Mouse (Mus musculus): ENCODE data around the gene Pop7.
A peak's percentile ranks its signal among the peaks of the same experiment; 100 is the strongest.

Gene Pop7

DNA sequence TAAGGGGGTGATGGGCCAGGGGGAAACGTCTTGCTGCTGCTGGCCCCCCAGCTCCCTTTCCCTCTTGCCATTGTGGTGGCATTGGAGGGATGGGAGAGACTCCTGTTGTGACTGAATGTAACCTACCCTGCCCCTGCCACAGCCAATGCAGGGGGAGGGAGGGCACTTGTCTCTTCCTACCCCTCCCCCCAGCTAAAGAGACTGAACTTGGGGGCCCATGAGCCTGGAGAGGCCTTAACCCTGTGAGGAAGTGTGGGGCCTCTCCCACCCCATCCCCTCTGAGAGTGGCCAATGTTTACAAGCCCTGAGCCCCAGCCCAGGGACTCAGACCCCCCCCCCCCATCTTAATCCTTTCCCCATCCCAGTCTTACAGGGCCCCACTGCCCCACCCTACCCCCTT, 25.1 kb upstream of the Pop7 start:
- DNase-seq, result no peak

DNA sequence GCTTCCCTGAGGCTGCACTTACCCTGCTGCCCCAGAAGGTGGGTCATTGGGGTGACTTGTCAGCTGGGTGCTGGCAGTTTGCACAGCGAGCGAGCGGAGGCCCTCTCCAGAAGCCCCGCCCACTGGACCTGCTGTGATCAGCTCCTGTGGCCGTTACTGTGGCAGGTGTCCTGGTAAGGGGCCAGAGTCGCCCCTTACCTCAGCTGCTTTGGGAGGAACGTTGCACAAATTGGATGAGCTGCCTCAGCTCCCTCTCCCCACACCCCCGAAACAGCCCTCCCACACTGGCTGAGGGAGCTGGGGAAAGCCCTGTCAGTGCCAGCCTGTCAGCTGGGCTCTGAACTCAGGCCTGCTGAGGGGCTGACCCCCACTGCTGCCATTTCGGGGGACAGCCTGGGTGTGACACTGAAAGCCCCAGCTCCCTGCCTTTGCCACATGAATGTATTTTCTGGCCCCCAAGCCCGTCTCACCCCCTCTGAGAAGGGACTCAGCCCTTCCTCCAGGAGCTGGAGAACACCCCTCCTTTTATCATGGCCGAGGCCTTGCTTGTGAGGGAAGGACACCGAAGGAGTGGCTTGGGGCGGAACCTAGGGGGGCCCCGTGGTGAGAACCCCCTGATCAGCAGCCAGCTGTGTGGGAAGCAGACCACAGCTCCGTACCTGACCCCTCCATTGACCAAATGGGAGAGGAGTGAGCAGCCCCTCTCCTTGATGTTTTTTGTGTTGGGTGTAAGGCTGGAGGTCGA, 24.0 kb upstream of the Pop7 start:
- DNase-seq, result peak; percentile 78

DNA sequence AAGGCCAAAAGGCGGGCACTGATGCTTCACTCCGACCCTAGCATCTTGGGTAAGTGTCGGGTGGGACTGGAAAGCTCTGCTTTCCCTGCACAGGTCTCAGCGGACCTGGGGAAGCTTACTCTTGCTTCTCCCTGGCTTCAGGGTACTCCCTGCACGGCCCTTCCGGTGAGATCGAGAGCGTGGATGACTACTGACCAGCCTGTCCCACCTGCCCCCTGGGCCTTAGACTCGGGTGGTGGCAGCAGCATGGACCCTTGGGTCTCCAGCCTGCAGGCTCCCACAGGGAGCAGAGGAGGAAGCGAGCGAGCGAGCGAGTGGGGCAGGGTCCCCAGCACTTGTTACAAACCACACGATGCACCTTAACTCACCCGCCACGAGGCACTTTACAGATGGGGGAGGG, 23.2 kb upstream of the Pop7 start:
- no peak for DNase-seq

- no peak for DNase-seq
Observed at GRCm38 (mm10) chr5:137524671-137525070, 22.4 kb upstream of the Pop7 start.

- DNase-seq, result no peak
Observed at GRCm38 (mm10) chr5:137524251-137524515, 21.9 kb upstream of the Pop7 start.

GRCm38 (mm10) chr5:137523396-137524250, 21.3 kb upstream of the Pop7 start:
- DNase-seq, result no peak

- DNase-seq, result no peak
Observed at GRCm38 (mm10) chr5:137522711-137523110, 20.4 kb upstream of the Pop7 start.

DNA sequence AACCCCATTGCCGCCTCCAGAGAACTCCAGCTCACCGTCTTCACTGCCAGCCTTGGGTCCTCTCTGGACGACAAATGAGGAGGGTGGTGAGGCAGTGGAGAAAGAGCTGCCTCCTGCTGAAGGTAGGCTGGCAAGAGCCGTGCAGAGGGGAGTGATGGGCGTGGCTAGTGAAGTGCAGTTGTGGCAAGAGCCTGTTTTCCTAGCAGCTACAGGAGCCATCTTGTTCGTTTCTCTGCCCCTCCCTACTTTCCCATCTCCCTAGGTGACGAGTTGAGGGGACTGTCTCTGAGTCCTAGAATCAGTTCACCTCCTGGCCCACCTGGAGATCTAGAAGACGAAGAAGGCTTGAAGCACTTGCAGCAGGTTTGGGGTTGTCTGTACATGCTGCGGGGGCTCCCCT, 19.5 kb upstream of the Pop7 start:
- no peak for DNase-seq

GRCm38 (mm10) chr5:137519691-137520550, 17.6 kb upstream of the Pop7 start:
- no peak for DNase-seq

GRCm38 (mm10) chr5:137518436-137518835, 16.1 kb upstream of the Pop7 start, which contains the start of gene Gigyf1:
Gene Gigyf1, plus strand, starts transcription at chr5:137518548.
- DNase-seq, result peak; percentile 58

DNA sequence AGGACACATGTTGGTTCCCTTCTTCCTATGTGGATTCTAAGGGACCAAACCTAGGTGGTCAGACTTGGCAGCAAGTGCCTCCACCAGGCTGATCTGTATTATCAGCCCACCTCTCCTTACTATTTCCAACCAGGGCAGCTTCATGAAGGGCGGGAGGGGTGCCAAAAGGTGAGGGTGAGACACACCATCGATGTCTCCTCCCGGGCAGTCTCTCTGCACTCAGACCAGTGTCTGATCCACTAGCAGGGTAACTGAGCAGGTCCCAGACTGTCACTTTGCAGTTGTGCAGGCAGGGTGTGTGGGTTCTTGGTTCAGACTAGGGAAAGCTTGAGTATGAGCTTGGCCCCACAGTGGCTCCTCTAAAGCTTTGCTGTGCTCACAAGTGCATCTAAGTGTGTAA, 12.5 kb upstream of the Pop7 start:
- no peak for DNase-seq

- DNase-seq, result no peak
Observed at GRCm38 (mm10) chr5:137513951-137514721, 11.8 kb upstream of the Pop7 start.

GRCm38 (mm10) chr5:137512847-137513794, 10.8 kb upstream of the Pop7 start:
- peak; percentile 71 for DNase-seq

DNA sequence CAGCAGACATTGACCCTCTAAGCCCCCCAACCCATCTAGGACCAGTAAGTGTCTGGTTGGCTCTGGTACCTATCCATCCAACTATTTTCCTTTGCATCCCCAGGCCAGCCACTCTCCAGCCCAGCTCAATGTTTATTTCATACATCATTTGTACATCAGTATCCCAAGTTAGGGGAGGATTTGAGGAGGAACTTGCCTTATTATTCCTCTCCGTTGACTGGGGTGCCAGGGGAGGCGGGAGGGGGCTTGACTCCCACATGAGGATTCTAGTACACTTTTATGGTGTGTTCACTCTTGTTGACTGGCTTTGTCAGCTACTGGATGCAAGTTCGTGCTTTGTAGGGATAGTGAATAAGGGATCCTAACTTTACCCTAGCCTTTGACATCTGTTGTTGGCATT, 9.4 kb upstream of the Pop7 start:
- no peak for DNase-seq

GRCm38 (mm10) chr5:137510573-137511390, 8.5 kb upstream of the Pop7 start:
- DNase-seq, result no peak

GRCm38 (mm10) chr5:137510014-137510501, 7.7 kb upstream of the Pop7 start:
- peak; percentile 84 for DNase-seq

DNA sequence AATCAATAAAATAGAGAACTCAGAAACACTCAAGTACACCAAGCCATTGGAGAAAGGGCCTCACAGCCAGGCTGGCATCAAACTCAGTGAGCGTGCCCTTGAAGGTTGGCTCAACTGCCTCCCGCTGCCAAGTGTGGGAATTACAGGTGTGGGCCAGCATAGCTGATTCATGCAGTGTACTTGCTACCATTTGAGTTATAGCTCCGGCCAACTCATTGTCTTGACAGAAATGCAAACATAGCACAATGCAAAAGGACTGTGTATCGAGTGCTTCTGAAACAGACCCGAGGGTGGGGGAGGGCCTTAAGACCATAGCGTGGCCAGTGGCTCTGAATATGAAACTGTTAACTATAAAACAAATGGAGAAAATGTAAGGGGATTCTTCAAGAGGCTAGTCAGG, 1.7 kb upstream of the Pop7 start:
- peak; percentile 27 for DNase-seq

DNA sequence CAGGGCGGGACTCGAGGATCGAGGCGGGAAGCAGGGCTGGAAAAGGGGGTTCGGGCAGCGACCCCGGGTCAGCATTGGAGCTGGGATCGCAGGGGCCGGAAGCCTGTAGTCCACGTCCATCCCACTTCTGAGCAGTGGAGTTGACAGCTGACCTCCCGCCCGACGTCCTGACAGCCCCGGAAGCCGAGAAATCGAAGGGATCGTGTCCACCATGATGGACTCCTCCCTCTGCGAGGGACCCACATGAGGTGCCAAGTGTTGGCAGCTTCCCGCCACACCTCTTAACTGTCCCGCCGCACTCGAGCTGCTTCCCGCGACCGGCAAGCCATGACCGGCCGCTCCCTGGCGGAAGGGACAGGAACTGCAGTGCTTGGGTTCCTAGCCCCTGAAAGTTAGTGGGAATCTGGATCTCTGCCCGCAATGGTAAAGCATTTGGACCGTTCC, 371 bp upstream of the Pop7 start:
- peak; percentile 96 for DNase-seq

DNA sequence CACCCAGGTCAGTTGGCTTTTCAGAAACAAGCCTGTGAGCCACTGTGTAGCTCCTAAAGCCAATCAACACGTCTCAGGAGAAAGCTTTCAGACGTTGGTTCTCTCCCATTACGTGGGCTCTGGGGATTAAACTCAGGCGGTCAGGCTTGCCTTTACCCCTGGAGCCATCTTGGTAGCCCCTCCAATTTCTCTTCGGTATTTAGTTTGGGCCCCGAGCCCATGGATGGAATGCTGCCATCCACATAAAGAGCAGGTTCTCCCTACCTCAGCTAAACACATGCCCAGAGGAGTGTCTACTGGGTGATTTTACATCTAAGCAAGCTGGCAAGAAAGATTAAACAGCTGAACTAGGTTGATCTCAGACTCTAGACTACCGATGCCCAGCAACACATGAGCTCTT, 2.1 kb downstream of the Pop7 start:
- DNase-seq, result no peak

DNA sequence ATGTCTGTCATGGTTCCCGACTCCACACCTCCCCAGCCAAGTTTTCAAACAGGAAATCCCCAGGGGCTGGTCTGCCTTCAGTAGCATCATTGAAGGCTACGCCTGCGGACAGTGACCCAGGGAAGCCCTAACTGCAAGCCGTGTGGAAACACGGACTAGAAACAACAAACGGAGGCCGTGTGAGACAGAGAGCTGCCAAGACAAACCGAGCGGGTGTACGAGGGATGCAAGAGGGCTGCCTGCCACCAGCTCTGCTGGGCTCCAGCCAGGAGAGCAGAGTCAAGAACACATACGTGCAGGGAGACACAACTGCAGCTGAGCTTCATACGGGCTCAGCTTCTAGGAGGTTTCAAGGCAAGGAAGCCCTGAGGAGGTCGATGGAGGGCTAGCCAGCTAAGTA, 8.5 kb downstream of the Pop7 start:
- no peak for DNase-seq

All from retina, postnatal 1 day (tissue).